Mouse (Mus musculus) heart, embryonic 12.5 days (tissue): Measurements from ENCODE around the gene Gm20388. TPM values are rescaled to one million over a fixed set of nuclear protein-coding genes. Genes with fewer than 3 reads are reported as not detected.

Experiments used
- ATAC-seq: fragments of 200-750 bp; cut with Nextera tagmentation; 2 replicates; pipeline ENCODE4 v1.8.0; 2017; ENCODE audit warnings: moderate TSS enrichment, moderate library complexity; ENCODE audit not compliant: insufficient number of reproducible peaks, low FRiP score
- H3K27ac ChIP-seq: fragments of 300-500 bp; sonication (generic); 2 replicates; pipeline ENCODE4 v1.5.1; 2016; ENCODE audit warnings: mild to moderate bottlenecking, moderate library complexity; ENCODE audit not compliant: poor library complexity, severe bottlenecking
- H3K27me3 ChIP-seq: fragments of 300-500 bp; sonication (generic); replicated peaks from 2 replicates; pipeline ENCODE4 v1.6.1; 2016; ENCODE audit warnings: mild to moderate bottlenecking, moderate library complexity
- H3K36me3 ChIP-seq: fragments of 300-500 bp; sonication (generic); 2 replicates; pipeline ENCODE4 v1.6.1; 2016; ENCODE audit warnings: mild to moderate bottlenecking, moderate library complexity
- H3K4me1 ChIP-seq: fragments of 300-500 bp; sonication (generic); replicated peaks from 2 replicates; pipeline ENCODE4 v1.6.1; 2016; ENCODE audit warnings: mild to moderate bottlenecking
- H3K4me2 ChIP-seq: fragments of 300-500 bp; sonication (generic); 2 replicates; pipeline ENCODE4 v1.6.1; 2016; ENCODE audit warnings: mild to moderate bottlenecking, moderate library complexity
- H3K4me3 ChIP-seq: fragments of 300-500 bp; sonication (generic); 2 replicates; pipeline ENCODE4 v1.5.1; 2016; ENCODE audit warnings: mild to moderate bottlenecking
- H3K9ac ChIP-seq: fragments of 300-500 bp; sonication (generic); 2 replicates; pipeline ENCODE4 v1.6.1; 2016; ENCODE audit warnings: mild to moderate bottlenecking, moderate library complexity
- H3K9me3 ChIP-seq: fragments of 300-500 bp; sonication (generic); replicated peaks from 2 replicates; pipeline ENCODE4 v1.6.1; 2016; ENCODE audit warnings: mild to moderate bottlenecking, moderate library complexity
- WGBS: fragments of 180-500 bp; shearing (Covaris S2); methylation state at CpG from one replicate; pipeline ENCODE4 v1.1.7; 2016; 5-methylcytosine and 5-hydroxymethylcytosine counted together
- polyA plus RNA-seq: library from polyadenylated mRNA; unstranded; fragments of >200 nt; fragmentation: Nextera tagmentation; extraction: Ambion mirVana; gene quantifications from 2 replicates; pipeline ENCODE4 v1.2.1, GENCODE M21; 2016

Gm20388 gene
- polyA plus RNA-seq, 1 experiment from 2014 or later: not detected

GRCm38 (mm10) chr8:123005328-123005727 lies 3094.7 kb downstream of the Gm20388 start:
- no peaks in the 10 kb centered on the region for H3K27me3 ChIP-seq
- no peak for ATAC-seq
- no peak overlapping the region for H3K4me2 ChIP-seq
- H3K9me3 ChIP-seq: no peaks in the 10 kb centered on the region
- H3K4me3 ChIP-seq: no peak overlapping the region
- H3K9ac ChIP-seq: no peak overlapping the region
- peaks cover 65% of the 10 kb centered on the region for H3K4me1 ChIP-seq
- no peaks in the 10 kb centered on the region for H3K36me3 ChIP-seq
- no peak overlapping the region for H3K27ac ChIP-seq
- 51% methylated on average over 3 of the region's 3 CpGs for WGBS

- WGBS: 74% methylated on average over 5 of the region's 5 CpGs
- H3K4me2 ChIP-seq: no peak overlapping the region
- peaks cover 62% of the 10 kb centered on the region for H3K4me1 ChIP-seq
- H3K36me3 ChIP-seq: no peaks in the 10 kb centered on the region
- no peak for ATAC-seq
- no peak overlapping the region for H3K27ac ChIP-seq
- no peaks in the 10 kb centered on the region for H3K27me3 ChIP-seq
- no peak overlapping the region for H3K9ac ChIP-seq
- H3K4me3 ChIP-seq: no peak overlapping the region
- no peaks in the 10 kb centered on the region for H3K9me3 ChIP-seq
Observed at GRCm38 (mm10) chr8:123005805-123006204, 3095.2 kb downstream of the Gm20388 start.

GRCm38 (mm10) chr8:123011321-123011720 lies 3100.7 kb downstream of the Gm20388 start:
- Histone ChIP-seq H3K4me1 (peaks cover 45% of the 10 kb centered on the region), H3K4me3 (no peak overlapping the region), H3K27me3 (no peaks in the 10 kb centered on the region), H3K4me2 (no peak overlapping the region), H3K36me3 (no peaks in the 10 kb centered on the region; the same call in 1 of the 2 replicates), H3K9me3 (no peaks in the 10 kb centered on the region), H3K9ac (no peak overlapping the region), H3K27ac (no peak overlapping the region)
- no peak for ATAC-seq

DNA sequence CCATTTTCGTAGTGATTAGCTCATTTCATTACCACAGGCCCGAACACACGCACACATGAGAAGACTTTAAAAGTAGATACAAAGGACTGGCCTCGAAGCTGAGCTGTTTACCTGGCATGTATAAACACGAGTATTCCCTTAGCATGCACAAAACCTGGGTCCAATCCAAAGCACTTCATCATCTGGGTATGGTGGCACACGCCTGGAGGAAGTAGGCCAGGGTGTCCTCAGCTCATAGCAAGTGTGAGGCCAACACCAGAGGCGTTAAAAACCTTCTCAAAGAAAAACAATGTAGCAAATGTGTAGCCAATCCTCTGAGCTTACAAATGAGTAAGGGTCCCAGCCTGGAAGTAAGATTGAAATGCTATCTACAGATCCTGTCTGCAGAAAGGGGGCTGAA lies 3103.8 kb downstream of the Gm20388 start:
- Histone ChIP-seq H3K4me1 (peaks cover 52% of the 10 kb centered on the region), H3K27me3 (no peaks in the 10 kb centered on the region), H3K4me3 (no peak overlapping the region), H3K9ac (no peak overlapping the region), H3K9me3 (no peaks in the 10 kb centered on the region), H3K27ac (no peak overlapping the region), H3K36me3 (no peaks in the 10 kb centered on the region; the same call in 1 of the 2 replicates), H3K4me2 (no peak overlapping the region)
- no peak for ATAC-seq
- WGBS: 80% methylated on average over 7 of the region's 7 CpGs

- Histone ChIP-seq H3K4me3 (no peak overlapping the region), H3K27ac (no peak overlapping the region), H3K36me3 (no peaks in the 10 kb centered on the region; the same call in 1 of the 2 replicates), H3K4me2 (no peak overlapping the region), H3K9ac (no peak overlapping the region), H3K9me3 (no peaks in the 10 kb centered on the region), H3K4me1 (peaks cover 53% of the 10 kb centered on the region), H3K27me3 (no peaks in the 10 kb centered on the region)
- ATAC-seq: no peak
- 40% methylated on average over 3 of the region's 3 CpGs for WGBS
Observed at GRCm38 (mm10) chr8:123015074-123015473, 3104.4 kb downstream of the Gm20388 start.

DNA sequence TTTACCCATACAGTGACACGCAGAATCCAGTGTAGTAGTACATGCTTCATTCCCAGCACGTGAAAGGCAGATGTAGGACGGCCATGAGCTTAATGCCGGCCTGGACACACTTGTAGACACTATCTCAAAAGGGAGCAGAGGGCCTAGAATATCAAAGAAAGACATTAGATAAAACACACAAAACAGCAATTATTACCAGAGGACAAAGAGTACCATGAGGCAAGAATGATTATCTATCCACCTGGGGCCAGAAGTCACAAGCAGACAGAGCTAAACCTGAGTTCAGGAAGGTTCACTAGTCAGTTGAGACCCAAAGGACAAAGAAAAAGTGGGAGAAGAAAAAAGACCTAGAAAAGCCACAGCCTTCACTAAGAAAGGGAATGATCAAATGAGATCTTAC lies 3106.5 kb downstream of the Gm20388 start:
- no peaks in the 10 kb centered on the region for H3K9me3 ChIP-seq
- 82% methylated on average over 4 of the region's 4 CpGs for WGBS
- H3K27ac ChIP-seq: no peak overlapping the region
- no peaks in the 10 kb centered on the region for H3K27me3 ChIP-seq
- H3K4me2 ChIP-seq: no peak overlapping the region
- H3K9ac ChIP-seq: no peak overlapping the region
- no peaks in the 10 kb centered on the region; the same call in 1 of the 2 replicates for H3K36me3 ChIP-seq
- no peak overlapping the region for H3K4me3 ChIP-seq
- peaks cover 70% of the 10 kb centered on the region for H3K4me1 ChIP-seq
- ATAC-seq: no peak

GRCm38 (mm10) chr8:123018484-123019164 lies 3108.0 kb downstream of the Gm20388 start:
- ATAC-seq: no peak
- peaks cover 76% of the 10 kb centered on the region for H3K4me1 ChIP-seq
- 79% methylated on average over 4 of the region's 4 CpGs for WGBS
- H3K4me2 ChIP-seq: no peak overlapping the region
- H3K27ac ChIP-seq: no peak overlapping the region
- H3K36me3 ChIP-seq: no peaks in the 10 kb centered on the region
- H3K9ac ChIP-seq: no peak overlapping the region
- H3K27me3 ChIP-seq: no peaks in the 10 kb centered on the region
- no peaks in the 10 kb centered on the region for H3K9me3 ChIP-seq
- no peak overlapping the region for H3K4me3 ChIP-seq

DNA sequence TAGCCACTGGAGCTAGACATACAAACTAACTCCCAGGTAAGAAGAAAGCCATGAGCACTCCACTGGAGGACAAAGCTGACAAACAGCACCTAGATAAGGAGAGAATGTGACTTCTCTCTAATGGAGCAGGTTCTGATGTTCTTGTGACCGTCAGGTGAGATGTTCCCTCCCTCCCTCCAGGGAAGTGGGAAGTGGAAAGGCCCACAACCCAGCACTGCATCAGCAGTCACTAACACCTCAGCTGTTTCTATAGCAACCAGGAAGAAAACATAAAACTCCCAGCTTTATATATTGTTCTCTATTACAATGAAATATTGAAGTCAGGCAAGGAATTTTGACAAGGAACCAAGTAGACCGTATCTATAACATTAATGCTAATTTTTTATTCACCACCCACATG lies 3109.4 kb downstream of the Gm20388 start:
- no peak overlapping the region for H3K4me2 ChIP-seq
- no peaks in the 10 kb centered on the region for H3K9me3 ChIP-seq
- no peak; the same call in 1 of the 2 replicates for ATAC-seq
- H3K27ac ChIP-seq: no peak overlapping the region
- H3K4me3 ChIP-seq: no peak overlapping the region
- no peak overlapping the region for H3K9ac ChIP-seq
- H3K36me3 ChIP-seq: 0 out of 2 replicates have a peak, but pooled peaks cover 3% of the 10 kb centered on the region
- H3K27me3 ChIP-seq: no peaks in the 10 kb centered on the region
- peaks cover 66% of the 10 kb centered on the region for H3K4me1 ChIP-seq
- WGBS: 76% methylated on average over 2 of the region's 2 CpGs

- Histone ChIP-seq H3K9ac (no peak overlapping the region), H3K9me3 (no peaks in the 10 kb centered on the region), H3K27me3 (no peaks in the 10 kb centered on the region), H3K36me3 (0 out of 2 replicates have a peak, but pooled peaks cover 3% of the 10 kb centered on the region), H3K4me3 (no peak overlapping the region), H3K27ac (no peak overlapping the region), H3K4me1 (peaks cover 58% of the 10 kb centered on the region), H3K4me2 (no peak overlapping the region)
- 83% methylated on average over 2 of the region's 2 CpGs for WGBS
- ATAC-seq: no peak
Observed at GRCm38 (mm10) chr8:123020859-123021258, 3110.2 kb downstream of the Gm20388 start.

GRCm38 (mm10) chr8:123021259-123021658 lies 3110.6 kb downstream of the Gm20388 start:
- Histone ChIP-seq H3K9ac (no peak overlapping the region), H3K4me1 (peaks cover 57% of the 10 kb centered on the region), H3K9me3 (no peaks in the 10 kb centered on the region), H3K36me3 (0 out of 2 replicates have a peak, but pooled peaks cover 3% of the 10 kb centered on the region), H3K27me3 (no peaks in the 10 kb centered on the region), H3K4me3 (no peak overlapping the region), H3K4me2 (no peak overlapping the region), H3K27ac (no peak overlapping the region)
- 76% methylated on average over 1 of the region's 1 CpGs for WGBS
- 0 out of 2 replicates have a peak, but pooled peaks have one; percentile 29 for ATAC-seq

- H3K27ac ChIP-seq: 0 out of 2 replicates have a peak overlapping the region, but pooled peaks have one; percentile 0
- no peak for ATAC-seq
- WGBS: 69% methylated on average over 3 of the region's 3 CpGs
- H3K9ac ChIP-seq: no peak overlapping the region
- no peaks in the 10 kb centered on the region for H3K27me3 ChIP-seq
- H3K4me2 ChIP-seq: no peak overlapping the region
- 0 out of 2 replicates have a peak, but pooled peaks cover 3% of the 10 kb centered on the region for H3K36me3 ChIP-seq
- no peak overlapping the region for H3K4me3 ChIP-seq
- peaks cover 47% of the 10 kb centered on the region for H3K4me1 ChIP-seq
- H3K9me3 ChIP-seq: no peaks in the 10 kb centered on the region
Observed at GRCm38 (mm10) chr8:123022727-123023126, 3112.1 kb downstream of the Gm20388 start.

- H3K4me2 ChIP-seq: no peak overlapping the region
- 94% methylated on average over 2 of the region's 2 CpGs for WGBS
- H3K27me3 ChIP-seq: no peaks in the 10 kb centered on the region
- no peak for ATAC-seq
- peaks cover 34% of the 10 kb centered on the region for H3K4me1 ChIP-seq
- no peak overlapping the region for H3K9ac ChIP-seq
- H3K36me3 ChIP-seq: 0 out of 2 replicates have a peak, but pooled peaks cover 3% of the 10 kb centered on the region
- H3K4me3 ChIP-seq: no peak overlapping the region
- H3K27ac ChIP-seq: no peak overlapping the region
- H3K9me3 ChIP-seq: no peaks in the 10 kb centered on the region
Observed at GRCm38 (mm10) chr8:123024226-123024625, 3113.6 kb downstream of the Gm20388 start.
